Comparison of ENCODE assay signal across 17 mouse cellular contexts in genomic region chr7:89417707-89418106, GRCm38 (mm10). TPM values are rescaled to one million over a fixed set of nuclear protein-coding genes. Genes with fewer than 3 reads are reported as not detected.
DNase-seq lines count a peak whose midpoint lies in the region; ATAC-seq and TF ChIP-seq lines count a peak whose summit lies in the region.
"Had no signal": no experiment of that assay in that cellular context is flagged by ENCODE, and none has a peak within 500 bp of the region (broad histone marks: within the 10 kb centered on the region; RNA-seq: fewer than 3 reads in every experiment).

No protein-coding gene starts in this region.

- H3K9me3 ChIP-seq in midbrain, embryonic 11.5 days (ENCODE audit: control insufficient read depth, low read length): no peaks in the 10 kb centered on the region
- H3K9me3 ChIP-seq in midbrain, embryonic 14.5 days (ENCODE audit: control insufficient read depth, low read length): no peaks in the 10 kb centered on the region
- H3K9me3 ChIP-seq: forebrain, embryonic 13.5 days; hindbrain, embryonic 12.5 days; midbrain, embryonic 13.5 days had no signal

- H3K27ac ChIP-seq in gastrocnemius, adult 2 months: peak overlapping the region; percentile 64; the same call in 1 of the 2 replicates
- H3K27ac ChIP-seq in kidney, adult 2 months (ENCODE audit: insufficient read depth, low read depth, low read length): peak overlapping the region; percentile 63; the same call in 1 of the 2 replicates
- no peak overlapping the region for H3K27ac ChIP-seq in midbrain, embryonic 11.5 days (ENCODE audit: low read depth, low read length)
- H3K27ac ChIP-seq in midbrain, embryonic 14.5 days (replicated peaks; ENCODE audit: low read depth, low read length): no peak overlapping the region
- H3K27ac ChIP-seq: forebrain, embryonic 13.5 days; hindbrain, embryonic 12.5 days; macrophage; midbrain, embryonic 13.5 days had no signal

- no peak for ATAC-seq in midbrain, embryonic 11.5 days (ENCODE audit: low FRiP score)
- ATAC-seq in midbrain, embryonic 14.5 days (ENCODE audit: low FRiP score, low TSS enrichment): no peak
- ATAC-seq: activated CD4-positive, CD25-positive, alpha-beta regulatory T cell, adult 4 months; midbrain, embryonic 13.5 days had no signal

- peaks cover 26% of the 10 kb centered on the region for H3K4me1 ChIP-seq in kidney, adult 2 months (ENCODE audit: control insufficient read depth, insufficient read depth, low read length)
- no peaks in the 10 kb centered on the region for H3K4me1 ChIP-seq in midbrain, embryonic 11.5 days (ENCODE audit: control insufficient read depth, insufficient read depth, low read length)
- no peaks in the 10 kb centered on the region for H3K4me1 ChIP-seq in midbrain, embryonic 14.5 days (ENCODE audit: control insufficient read depth, insufficient read depth, low read length)
- H3K4me1 ChIP-seq: forebrain, embryonic 13.5 days; hindbrain, embryonic 12.5 days; midbrain, embryonic 13.5 days had no signal

- intact Hi-C loops in gastrocnemius, adult 2 months (cut with DNase I): loop anchor here (2.0 to 5.0 kb wide), 3 partner anchors 80 to 330 kb away; no protein-coding TSS in a partner anchor
- intact Hi-C loops in gastrocnemius, postnatal 36 days (cut with DNase I): loop anchor here (2.0 kb wide), 2 partner anchors 249 to 329 kb away; no protein-coding TSS in a partner anchor

- no peak for TF ChIP-seq POLR2A in kidney, adult 2 months (IDR thresholded peaks at IDR 0.05; ENCODE audit: low read depth, low read length)

- WGBS in kidney, adult 2 months: 51% methylated on average over 2 of the region's 2 CpGs
- WGBS in midbrain, embryonic 11.5 days: 86% methylated on average over 2 of the region's 2 CpGs
- 88% methylated on average over 2 of the region's 2 CpGs for WGBS in midbrain, embryonic 14.5 days

- no peak overlapping the region for H3K4me2 ChIP-seq in midbrain, embryonic 11.5 days
- no peak overlapping the region for H3K4me2 ChIP-seq in midbrain, embryonic 14.5 days (ENCODE audit: low read length)
- H3K4me2 ChIP-seq: forebrain, embryonic 13.5 days; hindbrain, embryonic 12.5 days; liver, embryonic 11.5 days; midbrain, embryonic 13.5 days had no signal

- no peaks in the 10 kb centered on the region for H3K27me3 ChIP-seq in kidney, adult 2 months (replicated peaks; ENCODE audit: control insufficient read depth, insufficient read depth, low read length)
- no peaks in the 10 kb centered on the region for H3K27me3 ChIP-seq in midbrain, embryonic 11.5 days (ENCODE audit: control insufficient read depth, insufficient read depth, low read length)
- no peaks in the 10 kb centered on the region for H3K27me3 ChIP-seq in midbrain, embryonic 14.5 days (ENCODE audit: control insufficient read depth, insufficient read depth, low read length)
- H3K27me3 ChIP-seq: forebrain, embryonic 13.5 days; hindbrain, embryonic 12.5 days; midbrain, embryonic 13.5 days had no signal

- no peak overlapping the region for H3K4me3 ChIP-seq in gastrocnemius, adult 2 months
- H3K4me3 ChIP-seq in kidney, adult 2 months (ENCODE audit: insufficient read depth, low read depth, low read length): no peak overlapping the region
- H3K4me3 ChIP-seq in midbrain, embryonic 11.5 days (ENCODE audit: low read depth, low read length): no peak overlapping the region
- H3K4me3 ChIP-seq in midbrain, embryonic 14.5 days (replicated peaks; ENCODE audit: low read depth, low read length): no peak overlapping the region
- H3K4me3 ChIP-seq: forebrain, embryonic 13.5 days; hindbrain, embryonic 12.5 days; midbrain, embryonic 13.5 days had no signal

- TF ChIP-seq CTCF in gastrocnemius, adult 2 months (IDR thresholded peaks at IDR 0.05): no peak
- TF ChIP-seq CTCF in kidney, adult 2 months (conservative IDR thresholded peaks at IDR 0.05; ENCODE audit: insufficient read depth, insufficient read length, low read depth, low read length): no peak

- no peak overlapping the region for H3K9ac ChIP-seq in midbrain, embryonic 11.5 days (ENCODE audit: low read length)
- no peak overlapping the region for H3K9ac ChIP-seq in midbrain, embryonic 14.5 days (replicated peaks; ENCODE audit: low read length)
- H3K9ac ChIP-seq: forebrain, embryonic 13.5 days; hindbrain, embryonic 12.5 days; midbrain, embryonic 13.5 days had no signal

- H3K36me3 ChIP-seq in kidney, adult 2 months (ENCODE audit: control insufficient read depth, insufficient read depth, low read length): no peaks in the 10 kb centered on the region
- no peaks in the 10 kb centered on the region for H3K36me3 ChIP-seq in midbrain, embryonic 11.5 days (ENCODE audit: control insufficient read depth, insufficient read depth, low read length)
- H3K36me3 ChIP-seq in midbrain, embryonic 14.5 days (ENCODE audit: control insufficient read depth, insufficient read depth, low read length): no peaks in the 10 kb centered on the region
- H3K36me3 ChIP-seq: hindbrain, embryonic 12.5 days; midbrain, embryonic 13.5 days had no signal

- no peak for DNase-seq in gastrocnemius, adult 2 months
- no peak for DNase-seq in gastrocnemius, postnatal 36 days
- DNase-seq in kidney, adult 2 months: no peak
- DNase-seq in kidney, postnatal 4 days: no peak
- DNase-seq in midbrain, embryonic 11.5 days (ENCODE audit: low spot score, missing footprints): peak; percentile 67
- DNase-seq in midbrain, embryonic 14.5 days: no peak
- DNase-seq in right cerebral cortex, postnatal 10 days (ENCODE audit: low spot score in 2 of 2): no peak
- DNase-seq in gastrocnemius, postnatal 4 days (ENCODE audit: low spot score in 2 of 2): no peak
- DNase-seq: cerebellum, adult 8-10 months; right cerebral cortex, adult 18-20 months; thymus, postnatal 36 days had no signal

RNA-seq across cellular contexts. Expression of gene Fzd4, which starts 13.6 kb away (rescaled TPM):
- 10 to 100 TPM; 30.6 to 32.4 TPM for total RNA-seq in gastrocnemius, adult 2 months (2021)
- total RNA-seq in gastrocnemius, postnatal 36 days (2021): 10 to 100 TPM; 15.1 to 38.5 TPM
- polyA plus RNA-seq in kidney, adult 2 months (2012; rRNA removed): 28.7 and 31.2 TPM in 2 replicates
- polyA plus RNA-seq in midbrain, embryonic 11.5 days (2014; fragmentation: Nextera tagmentation; extraction: Ambion mirVana): 2.0 and 2.6 TPM in 2 replicates
- 1.4 and 2.6 TPM in 2 replicates for polyA plus RNA-seq in midbrain, embryonic 14.5 days (2014; fragmentation: Nextera tagmentation; extraction: Ambion mirVana)
- total RNA-seq in gastrocnemius, postnatal 4 days (2021): 10 to 100 TPM; 43.9 to 44.1 TPM
- polyA plus RNA-seq: activated CD4-positive, CD25-positive, alpha-beta regulatory T cell, adult 4 months had no signal

RNA-seq across cellular contexts. Expression of gene Tmem135, which starts 13.7 kb away (rescaled TPM):
- 10 to 100 TPM; 13.2 to 19.6 TPM for total RNA-seq in gastrocnemius, adult 2 months (2021)
- 10 to 100 TPM; 15.5 to 18.3 TPM for total RNA-seq in gastrocnemius, postnatal 36 days (2021)
- 53.6 and 100 TPM in 2 replicates for polyA plus RNA-seq in kidney, adult 2 months (2012; rRNA removed)
- 15.1 and 16.7 TPM in 2 replicates for polyA plus RNA-seq in midbrain, embryonic 11.5 days (2014; fragmentation: Nextera tagmentation; extraction: Ambion mirVana)
- polyA plus RNA-seq in midbrain, embryonic 14.5 days (2014; fragmentation: Nextera tagmentation; extraction: Ambion mirVana): 24.0 and 26.4 TPM in 2 replicates
- 10 to 100 TPM; 26.2 to 27.6 TPM for total RNA-seq in gastrocnemius, postnatal 4 days (2021)

Comparison
In these comparisons a context has a peak if more than half of its experiments do, and no peak if none do; other contexts are left out.
1. H3K27ac ChIP-seq: peak in gastrocnemius, adult 2 months (single experiment) and kidney, adult 2 months (single experiment); none in midbrain, embryonic 11.5 days (single experiment) and midbrain, embryonic 14.5 days (single experiment).